Mouse (Mus musculus) embryo, embryonic 9.5 days (tissue): ENCODE data around the gene Srgap1.
"Not testable (repeated sequence)": the region's sequence is repeated elsewhere in the genome, so short reads cannot be mapped to it uniquely, and the experiment has no call there.

ENCODE experiments used
- DNase-seq: peaks from one replicate; pipeline ENCODE4 v3.0.0-alpha.2; 2017; ENCODE audit errors: extremely low spot score

Gene Srgap1

DNA sequence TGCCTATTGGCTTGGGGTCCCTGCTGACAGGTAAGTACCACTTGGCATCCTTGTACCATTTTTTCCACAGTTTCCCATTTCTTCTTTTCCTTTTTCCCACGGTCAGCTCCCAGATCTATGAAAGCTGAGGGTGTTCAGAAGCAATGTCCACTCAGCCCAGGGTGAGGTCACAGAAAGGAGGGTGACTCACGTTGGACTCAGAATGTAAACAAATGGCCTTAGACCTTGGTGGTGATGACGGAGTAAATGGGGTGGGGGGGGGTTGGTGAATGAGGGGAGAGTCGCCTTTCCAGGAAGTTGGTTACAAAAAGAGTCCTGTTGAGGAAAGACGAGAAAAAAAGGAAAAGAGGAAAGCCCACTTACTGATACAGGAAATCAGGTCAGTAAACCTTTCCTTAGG, 224.4 kb downstream of the Srgap1 start:
- no peak for DNase-seq

DNA sequence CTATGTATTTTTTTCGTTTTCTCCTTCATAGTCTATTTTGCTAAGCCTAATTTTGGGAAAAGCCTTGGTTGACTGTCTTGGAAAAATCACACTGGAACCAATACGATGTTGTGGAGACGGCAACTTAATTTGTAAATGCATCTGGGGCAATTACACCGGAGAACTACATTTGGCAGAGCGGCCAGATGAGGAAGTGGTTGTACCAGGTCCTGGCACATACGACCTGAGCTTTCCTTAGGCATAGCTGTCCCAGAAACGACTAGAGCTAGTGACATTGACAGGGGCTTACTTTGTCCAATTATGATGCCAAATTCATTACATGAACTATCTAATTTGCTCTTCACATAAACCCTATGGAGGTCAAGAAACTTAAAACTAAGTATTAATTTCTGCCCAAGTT, 226.3 kb downstream of the Srgap1 start:
- DNase-seq: no peak

DNA sequence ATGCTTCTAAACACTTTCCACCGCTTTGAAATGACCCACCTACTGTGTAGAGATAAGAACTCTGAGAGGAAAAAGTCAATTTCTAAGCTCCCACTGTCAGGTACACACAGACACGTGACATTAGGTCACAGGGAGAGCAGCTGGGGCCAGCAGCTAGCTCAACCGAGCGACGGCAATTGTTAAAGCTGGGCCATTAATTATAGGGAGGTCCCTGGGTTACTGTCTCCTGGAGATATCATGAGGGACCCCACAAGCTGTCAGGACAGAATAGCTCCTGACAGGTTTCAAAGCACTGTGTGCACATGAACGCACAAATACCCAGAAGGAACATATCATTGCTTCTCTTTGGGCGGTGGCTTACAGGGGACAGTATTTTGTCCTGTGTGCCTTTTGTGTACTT, 229.1 kb downstream of the Srgap1 start:
- no peak for DNase-seq

DNA sequence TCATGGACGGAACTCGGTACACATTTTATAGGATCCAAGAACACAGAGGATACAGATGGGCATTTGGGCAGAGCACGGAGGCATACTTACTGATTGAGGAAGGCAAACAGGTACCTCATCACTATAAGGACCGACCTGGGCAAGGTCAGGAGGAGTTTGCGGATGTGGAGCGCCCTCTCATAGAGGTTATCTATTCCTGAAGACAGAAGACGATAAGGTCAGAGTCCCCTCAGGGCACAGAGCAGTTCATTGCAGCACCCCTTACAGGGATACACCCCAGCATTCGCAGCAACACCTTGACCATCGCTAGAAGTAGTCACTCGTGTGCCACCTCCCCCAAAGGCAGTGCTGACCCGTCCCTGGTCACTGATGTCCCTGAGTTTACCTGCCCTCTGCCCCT, 239.3 kb downstream of the Srgap1 start:
- no peak for DNase-seq

DNA sequence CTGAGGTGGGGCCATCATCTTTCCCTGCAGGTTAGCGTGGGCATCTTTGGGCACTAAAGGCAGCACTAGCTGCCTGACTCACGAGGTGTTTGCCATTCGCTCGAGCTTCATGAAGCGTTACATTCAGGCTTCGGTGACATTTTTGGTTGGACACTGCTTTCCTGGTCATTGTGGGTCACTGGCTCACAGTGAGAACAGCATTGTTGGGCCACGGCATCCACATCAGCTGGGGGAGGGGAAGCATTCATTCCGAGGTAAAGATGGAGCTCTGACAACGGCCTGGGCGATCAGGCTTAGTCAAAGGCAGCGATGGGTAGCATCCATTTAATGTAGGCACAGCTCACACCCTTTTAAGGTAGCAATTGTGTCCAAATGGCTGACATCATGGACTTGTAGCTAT, 240.3 kb downstream of the Srgap1 start:
- DNase-seq: peak; percentile 31

DNA sequence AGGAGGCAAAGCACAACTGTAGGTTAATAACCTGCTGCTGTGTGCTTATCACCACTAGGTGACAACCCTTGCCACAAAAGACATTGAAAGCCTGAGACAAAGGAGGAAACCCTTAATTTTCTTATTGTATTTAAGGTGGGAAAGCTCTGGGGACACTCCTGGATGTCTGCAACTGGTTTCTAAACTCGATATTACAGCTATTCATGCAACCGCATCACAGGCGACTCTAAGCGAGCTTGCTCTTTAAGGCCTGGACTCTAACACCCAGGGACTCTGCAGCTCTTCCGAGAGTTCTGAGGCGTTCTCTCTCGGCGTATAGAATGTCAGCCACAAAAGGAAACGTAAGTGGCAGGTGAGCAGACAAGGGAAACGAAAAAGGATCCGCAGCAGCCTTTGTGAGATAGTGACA, 241.2 kb downstream of the Srgap1 start:
- no peak for DNase-seq

DNA sequence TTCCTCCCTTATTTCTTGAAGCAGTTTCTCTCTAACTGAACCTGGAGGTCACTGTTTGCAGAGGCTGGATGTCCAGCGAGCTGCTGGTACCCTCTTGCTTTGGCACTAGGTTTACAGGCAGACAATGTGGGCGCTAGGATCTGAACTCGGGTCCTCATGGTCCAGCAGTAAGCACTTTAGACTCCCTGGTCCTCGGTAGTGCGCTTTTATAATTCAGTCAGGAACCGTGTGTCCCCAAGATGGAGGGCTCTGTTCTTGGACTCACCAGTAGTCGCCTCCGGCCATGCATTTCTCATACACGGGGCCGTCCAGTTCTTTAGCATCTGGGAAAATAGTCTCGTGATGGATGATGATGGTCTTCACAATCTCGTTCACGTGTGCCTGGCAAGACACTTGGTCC, 242.6 kb downstream of the Srgap1 start:
- no peak for DNase-seq

DNA sequence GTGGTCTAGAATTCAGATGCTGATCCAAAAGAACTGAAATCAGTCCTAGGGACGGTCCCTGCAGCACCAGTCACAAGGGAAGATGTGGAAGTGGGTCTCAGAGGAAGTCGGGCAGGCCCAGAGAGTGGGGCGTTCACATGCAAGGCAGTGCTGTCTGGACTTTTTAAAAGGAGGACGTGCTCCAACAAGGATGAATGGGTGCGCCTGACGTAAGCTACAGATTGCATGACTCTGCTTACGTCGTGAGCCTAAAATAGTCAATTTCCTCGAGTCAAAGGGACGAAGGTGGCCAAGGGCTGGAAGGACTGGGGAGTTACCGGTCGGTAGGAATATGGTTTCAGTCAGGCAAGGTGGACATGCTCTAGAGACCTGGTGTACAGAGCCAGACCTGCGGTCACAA, 247.1 kb downstream of the Srgap1 start:
- no peak for DNase-seq

DNA sequence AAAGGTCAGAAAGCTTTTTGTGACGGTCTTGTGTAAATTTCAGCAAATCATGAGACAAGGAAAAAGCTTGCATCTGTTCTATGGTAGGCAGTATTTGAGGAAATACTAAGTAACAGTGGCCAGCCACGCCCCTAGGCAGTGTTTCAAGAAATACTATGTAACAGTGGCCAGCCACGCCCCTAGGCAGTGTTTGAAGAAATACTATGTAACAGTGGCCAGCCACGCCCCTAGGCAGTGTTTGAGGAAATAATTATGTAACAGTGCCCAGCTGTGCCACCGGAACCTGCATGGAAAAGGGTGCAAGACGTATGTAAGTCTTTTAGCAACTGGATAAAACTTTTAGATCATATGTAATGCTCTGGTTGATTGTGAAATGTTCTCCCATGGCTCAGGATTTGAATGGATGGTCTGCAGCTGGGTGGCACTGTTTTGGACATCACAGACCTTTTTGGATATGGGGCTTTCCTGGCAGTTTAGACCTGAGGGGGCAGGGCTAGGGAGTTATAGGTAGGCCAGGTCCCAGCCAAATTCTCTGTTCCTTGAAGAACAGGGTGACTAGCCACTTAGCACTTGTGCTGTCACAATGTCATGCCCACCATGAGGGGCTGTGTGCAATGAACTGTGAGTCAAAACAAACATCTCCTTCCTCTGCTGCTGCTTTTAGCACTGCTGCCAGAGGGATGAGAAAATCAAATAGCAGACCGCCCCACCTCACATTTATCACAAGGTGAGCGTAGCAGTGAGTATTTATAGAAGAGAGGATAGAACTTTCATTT, 250.9 kb downstream of the Srgap1 start:
- DNase-seq: no peak

DNA sequence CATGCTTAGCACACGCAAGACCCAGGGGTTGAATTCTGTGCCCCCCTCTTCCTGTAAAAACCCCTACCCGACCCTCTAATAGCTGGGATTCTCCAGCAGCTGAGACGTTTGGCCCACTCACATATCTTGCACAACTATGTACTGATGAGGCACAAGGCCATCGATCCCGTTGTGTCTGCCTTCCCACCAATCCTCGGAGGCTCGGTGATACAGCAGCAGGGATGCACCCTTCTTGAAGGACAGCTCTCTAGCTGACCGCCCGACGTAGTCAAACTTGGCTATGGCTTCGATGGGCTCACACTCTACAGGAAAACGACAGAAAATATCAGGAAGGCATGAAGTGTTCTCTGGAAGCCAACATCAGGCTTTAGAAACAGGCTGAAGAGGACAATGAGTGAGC, 252.6 kb downstream of the Srgap1 start:
- DNase-seq: no peak

DNA sequence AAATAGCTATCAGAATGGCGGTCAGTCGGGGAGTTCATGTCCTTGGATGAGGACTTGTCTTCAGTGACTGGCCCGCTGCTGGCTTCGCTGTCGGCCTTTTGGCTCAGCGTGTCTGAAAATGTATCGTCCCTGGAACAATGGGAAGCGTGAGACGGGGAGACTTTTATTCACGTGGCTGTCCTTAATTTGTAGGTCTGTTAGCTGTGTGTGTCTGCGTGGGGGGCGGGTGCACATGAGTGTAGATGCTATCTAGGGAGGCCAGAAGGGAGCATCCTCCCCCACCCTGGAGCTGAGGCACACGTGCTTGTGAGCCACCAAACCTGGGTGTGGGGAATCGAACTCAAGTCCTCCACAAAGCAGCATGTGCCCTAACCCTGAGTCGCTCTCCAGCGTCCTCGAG, 254.5 kb downstream of the Srgap1 start:
- no peak for DNase-seq

DNA sequence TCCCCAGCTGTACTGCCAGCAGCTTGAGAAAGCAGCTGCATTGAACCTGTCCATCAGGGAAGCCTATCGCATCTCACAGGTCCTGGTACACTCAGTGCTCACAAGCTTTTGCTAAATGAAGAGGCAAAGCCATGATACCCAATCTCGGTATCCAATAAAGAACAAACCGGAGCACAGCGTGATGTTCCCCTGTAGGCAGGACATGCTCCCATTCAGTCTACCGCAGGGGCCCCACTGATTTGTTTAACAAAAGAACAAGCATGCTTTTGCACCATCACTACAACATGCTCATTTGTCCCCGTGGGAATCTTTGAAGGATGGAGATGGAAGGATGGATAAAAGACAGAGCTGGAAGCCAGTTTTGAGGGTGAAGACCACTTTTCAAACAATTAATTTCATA, 257.0 kb downstream of the Srgap1 start:
- DNase-seq: no peak

DNA sequence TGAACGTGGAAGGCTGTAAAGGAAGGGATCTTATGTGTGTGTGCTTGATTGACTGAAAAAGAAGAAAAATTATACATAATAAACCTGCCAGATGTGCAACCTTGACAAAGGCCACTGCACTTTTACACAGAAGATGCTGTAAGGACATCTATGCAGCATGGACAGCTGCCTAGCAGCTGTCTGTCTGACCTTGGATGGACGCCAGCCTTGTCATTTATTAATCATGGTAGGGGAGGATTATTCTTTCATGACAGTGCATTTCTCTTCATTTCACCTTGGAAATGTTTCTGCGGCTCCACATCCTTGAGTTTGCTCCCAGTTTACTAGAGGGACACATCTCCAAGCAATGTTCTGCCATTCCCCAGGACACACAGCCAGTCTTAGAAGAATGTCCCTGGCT, 258.6 kb downstream of the Srgap1 start:
- DNase-seq: no peak

DNA sequence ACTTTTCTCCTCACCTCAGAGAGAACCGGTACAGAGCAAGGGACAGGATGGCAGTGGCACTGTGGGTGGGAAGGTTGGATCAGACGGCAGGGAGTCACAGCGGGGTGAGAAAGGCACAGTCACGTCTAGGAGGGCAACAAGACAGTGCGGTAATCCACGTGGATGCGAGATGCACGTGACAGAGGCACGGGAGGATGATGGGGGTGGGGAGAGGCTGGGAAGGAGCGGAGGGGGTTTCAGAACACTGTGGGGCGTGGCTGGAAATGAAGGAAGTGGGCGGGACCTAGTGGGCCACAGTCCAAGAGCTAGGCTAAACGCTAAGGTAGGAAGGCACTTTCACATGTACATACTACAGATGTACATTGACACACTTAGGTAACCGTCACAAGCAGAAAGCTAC, 266.0 kb downstream of the Srgap1 start:
- no peak for DNase-seq

DNA sequence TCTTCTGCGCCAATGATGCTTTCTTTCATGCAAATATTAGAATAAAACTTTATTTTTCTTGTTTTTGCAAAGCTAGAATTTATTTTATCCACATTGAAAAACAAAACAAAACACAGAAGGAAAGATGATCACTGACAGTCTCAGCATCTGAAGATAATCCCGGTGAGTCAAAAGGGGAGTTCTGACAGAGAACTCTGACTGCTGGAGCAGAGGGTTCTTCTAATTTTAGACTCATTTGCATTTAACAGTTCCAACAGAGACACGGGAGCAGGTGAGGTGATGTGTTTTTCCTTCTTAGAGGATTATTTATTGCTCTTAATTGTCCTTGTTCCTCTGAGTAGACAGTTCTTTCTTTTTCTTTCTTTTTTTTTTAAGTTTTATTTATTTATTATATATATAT, 271.1 kb downstream of the Srgap1 start:
- DNase-seq: no peak

DNA sequence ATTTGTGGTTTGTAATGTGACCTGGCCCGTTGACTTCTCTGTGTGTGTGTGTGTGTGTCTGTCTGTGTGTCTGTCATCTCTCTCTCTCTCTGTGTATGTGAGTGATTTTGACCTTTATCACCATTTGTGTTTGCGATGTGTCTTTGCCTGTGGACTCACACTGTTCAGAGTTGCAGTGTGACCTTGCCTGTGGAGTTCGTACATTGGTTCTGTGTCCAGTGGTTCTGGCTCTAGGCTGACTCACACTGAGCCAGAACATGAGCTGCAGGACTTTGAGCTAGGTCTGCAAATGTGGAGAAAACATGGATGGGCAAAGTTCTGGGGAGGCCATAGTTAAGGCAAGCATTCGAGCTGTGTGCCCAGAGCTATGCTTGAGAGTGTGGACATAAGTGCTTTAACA, 273.3 kb downstream of the Srgap1 start:
- no peak for DNase-seq

DNA sequence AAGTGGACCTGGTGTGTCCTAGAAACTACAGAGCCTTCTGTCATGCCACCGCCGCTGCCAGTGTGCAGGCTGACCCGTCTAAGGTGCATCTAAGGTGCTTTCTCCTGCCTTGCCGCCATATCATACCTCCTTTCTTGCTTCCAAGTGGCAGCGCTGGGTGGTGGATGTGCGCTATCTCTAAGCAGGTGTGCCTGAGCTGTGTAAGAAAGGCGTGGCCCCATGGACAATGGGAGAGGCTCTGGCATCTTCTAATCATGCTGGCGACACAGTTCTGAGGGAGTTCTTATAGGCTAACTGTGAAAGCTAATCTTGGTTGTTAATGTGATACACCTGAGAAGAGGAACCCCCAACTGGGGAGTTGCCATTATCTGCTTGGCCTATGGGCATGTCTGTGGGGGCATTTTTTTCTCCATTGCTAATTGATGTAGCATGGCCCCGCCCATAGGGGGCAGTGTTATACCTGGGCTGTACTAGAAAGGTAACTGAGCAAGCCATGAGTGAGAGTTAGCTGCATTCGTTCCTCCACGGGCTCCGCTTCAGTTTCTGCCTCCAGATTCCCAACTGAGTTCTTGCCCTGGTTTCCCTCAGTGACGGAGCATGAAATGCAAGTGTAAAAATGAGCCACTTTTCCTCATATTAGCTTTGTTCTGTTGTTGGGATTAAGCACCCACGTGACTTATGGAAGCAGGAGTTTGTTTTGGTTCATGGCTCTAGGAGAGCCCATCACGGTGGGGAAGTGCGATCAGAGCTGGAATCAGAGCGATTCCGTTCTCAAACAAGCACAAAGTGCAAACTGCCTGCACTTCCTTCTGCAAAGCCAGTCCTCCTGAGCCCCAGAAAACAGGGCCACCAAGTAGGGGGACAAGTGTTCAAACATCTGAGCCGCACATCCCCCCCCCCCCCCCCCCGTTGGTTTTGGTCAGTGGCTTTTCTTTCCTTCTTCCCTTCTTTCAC, 276.2 kb downstream of the Srgap1 start:
- peak; percentile 50 for DNase-seq

DNA sequence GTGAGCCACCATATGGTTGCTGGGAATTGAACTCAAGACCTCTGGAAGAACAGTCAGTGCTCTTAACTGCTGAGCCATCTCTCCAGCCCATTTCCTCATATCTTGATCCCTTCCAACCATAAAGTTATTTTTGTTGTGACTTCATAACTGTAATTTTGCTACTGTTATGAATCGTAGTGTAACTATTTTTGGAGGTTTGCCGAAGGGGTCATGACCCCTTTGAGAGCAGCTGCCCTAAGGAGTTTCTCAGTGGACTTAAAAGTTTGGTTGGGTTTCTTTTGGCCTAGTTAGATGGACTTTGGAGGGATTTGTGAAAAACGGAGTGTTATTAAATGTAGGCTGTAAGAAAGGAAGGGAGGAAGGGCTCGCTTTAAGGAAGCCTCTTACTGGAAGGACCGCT, 277.4 kb downstream of the Srgap1 start:
- no peak for DNase-seq

DNA sequence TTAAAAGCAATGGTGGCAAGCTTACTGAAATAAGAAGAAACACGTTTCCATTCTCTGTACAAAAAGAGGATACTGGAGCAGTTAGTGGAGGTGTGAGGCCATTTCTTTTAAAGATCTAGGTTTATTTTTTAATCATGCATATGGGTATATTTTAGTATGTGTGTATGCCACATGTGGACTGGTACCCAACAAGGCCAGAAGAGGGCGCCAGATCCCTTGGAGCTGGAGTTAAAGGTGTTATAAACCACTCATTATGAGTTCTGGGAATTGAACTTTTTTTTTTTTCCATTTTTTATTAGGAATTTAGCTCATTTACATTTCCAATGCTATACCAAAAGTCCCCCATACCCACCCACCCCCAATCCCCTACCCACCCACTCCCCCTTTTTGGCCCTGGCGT, 279.8 kb downstream of the Srgap1 start:
- DNase-seq: not testable (repeated sequence)

DNA sequence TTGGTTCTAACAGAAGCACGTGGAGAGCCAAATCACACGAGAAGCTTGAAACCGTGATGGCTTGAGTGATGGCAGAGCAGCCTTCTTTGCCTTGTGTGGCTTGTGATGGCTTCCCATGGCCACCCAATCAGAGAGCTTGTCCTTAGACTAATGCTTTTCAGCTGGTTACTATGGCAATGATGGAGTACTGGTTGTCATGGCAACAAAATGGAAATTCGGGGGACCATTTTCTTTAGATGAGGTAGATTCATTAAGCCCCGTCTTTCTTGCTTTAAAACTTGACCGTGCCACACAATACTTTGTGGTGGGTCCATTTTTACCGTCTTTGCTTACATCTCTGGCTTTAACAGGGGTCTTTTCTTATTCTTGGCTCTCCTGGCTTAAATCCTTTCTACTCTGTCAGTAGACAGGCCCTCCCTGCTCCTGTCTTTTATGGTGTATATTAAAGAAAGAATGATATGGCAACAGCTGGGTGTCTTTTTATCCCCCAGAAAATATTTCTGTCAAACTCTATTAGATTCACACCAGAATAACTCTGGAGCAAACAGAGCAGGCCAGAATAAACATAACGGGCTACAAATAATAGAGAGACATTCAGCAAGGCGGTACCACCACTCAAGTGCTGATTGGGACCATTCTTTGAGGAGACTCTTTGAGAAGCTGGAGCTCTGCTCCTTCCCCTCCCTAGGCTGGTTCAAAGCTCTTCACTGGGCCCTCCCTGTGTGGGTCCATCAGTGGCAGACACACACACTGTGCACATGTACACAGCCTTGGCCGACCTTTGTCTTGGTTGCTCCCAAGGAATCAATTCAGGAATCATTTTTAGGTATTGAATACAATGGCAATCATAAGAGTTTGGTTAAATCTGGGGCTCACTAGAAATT, 281.7 kb downstream of the Srgap1 start:
- DNase-seq: no peak

DNA sequence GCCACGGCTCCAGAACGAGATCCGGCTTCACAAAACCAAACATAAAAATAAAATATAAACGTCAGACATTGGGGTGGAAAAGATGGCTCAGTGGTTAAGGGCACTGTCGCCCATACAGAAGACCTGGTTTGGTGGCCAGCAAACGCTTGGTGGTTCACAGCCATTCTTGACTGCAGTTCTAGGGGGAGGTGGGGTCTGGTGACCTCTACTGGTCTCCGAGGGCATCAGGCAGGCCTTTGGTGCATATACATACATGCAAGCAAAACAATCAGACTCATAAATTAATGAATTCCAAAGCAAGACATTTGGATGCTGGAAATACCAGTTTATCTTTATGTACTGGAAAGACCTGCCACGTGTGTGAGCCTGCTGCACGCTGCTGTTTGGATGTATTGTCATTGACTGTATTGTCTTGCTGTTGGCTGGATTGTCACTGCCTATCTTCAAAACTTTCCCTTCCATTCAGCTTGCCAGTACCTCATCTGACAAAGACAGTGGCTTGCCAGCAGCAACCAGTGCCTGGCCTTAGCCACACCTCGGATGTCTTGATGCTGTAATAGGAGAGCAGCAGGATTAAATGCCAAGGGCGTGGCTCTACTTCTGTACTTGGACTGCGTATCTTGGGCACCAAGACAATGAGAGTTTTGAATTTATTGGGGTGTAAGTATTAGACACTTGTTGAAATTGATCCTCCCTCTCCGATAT, 282.5 kb downstream of the Srgap1 start:
- DNase-seq: no peak
